ENCODE assay signal across 26 mouse cellular contexts in the genomic region with DNA sequence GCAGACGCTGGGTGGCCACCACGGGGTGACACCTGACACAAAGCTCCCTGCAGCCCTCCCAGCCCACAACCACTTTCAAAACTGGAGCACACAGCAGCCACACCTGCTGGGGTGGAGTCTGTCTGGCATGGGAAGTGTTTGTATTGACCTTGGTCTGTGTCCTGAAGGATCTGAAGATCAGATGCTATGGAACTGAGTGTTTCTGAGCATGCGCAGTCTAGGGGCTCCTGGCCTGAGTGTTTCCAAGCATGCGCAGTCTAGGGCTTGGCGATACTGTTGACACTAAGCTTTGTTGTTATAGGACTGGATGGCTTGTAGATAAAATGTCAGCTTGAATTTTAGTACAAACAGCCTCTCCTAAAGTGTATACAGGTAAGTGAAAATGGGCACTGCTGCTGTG.
"Had no signal": no experiment of that assay in that cellular context is flagged by ENCODE, and none has a peak within 500 bp of the region (broad histone marks: within the 10 kb centered on the region; RNA-seq: fewer than 3 reads in every experiment).

No protein-coding gene starts in this region.

- H3K9me3 ChIP-seq: embryonic facial prominence, embryonic 10.5 days; embryonic facial prominence, embryonic 12.5 days; embryonic facial prominence, embryonic 13.5 days; embryonic facial prominence, embryonic 15.5 days; forebrain, embryonic 10.5 days; forebrain, embryonic 12.5 days; forebrain, embryonic 13.5 days; forebrain, embryonic 15.5 days; heart, embryonic 10.5 days had no signal

- H3K4me2 ChIP-seq: embryonic facial prominence, embryonic 12.5 days; embryonic facial prominence, embryonic 13.5 days; embryonic facial prominence, embryonic 15.5 days; forebrain, embryonic 12.5 days; forebrain, embryonic 13.5 days; forebrain, embryonic 15.5 days; heart, embryonic 11.5 days; heart, embryonic 12.5 days had no signal

- H3K4me1 ChIP-seq: embryonic facial prominence, embryonic 10.5 days; embryonic facial prominence, embryonic 12.5 days; embryonic facial prominence, embryonic 13.5 days; embryonic facial prominence, embryonic 15.5 days; forebrain, embryonic 10.5 days; forebrain, embryonic 12.5 days; forebrain, embryonic 13.5 days; forebrain, embryonic 15.5 days; heart, embryonic 10.5 days; heart, embryonic 12.5 days had no signal

- H3K27me3 ChIP-seq: embryonic facial prominence, embryonic 12.5 days; embryonic facial prominence, embryonic 13.5 days; embryonic facial prominence, embryonic 15.5 days; forebrain, embryonic 12.5 days; forebrain, embryonic 13.5 days; forebrain, embryonic 15.5 days; heart, embryonic 12.5 days had no signal

- H3K36me3 ChIP-seq: embryonic facial prominence, embryonic 10.5 days; embryonic facial prominence, embryonic 12.5 days; embryonic facial prominence, embryonic 13.5 days; embryonic facial prominence, embryonic 15.5 days; forebrain, embryonic 10.5 days; forebrain, embryonic 12.5 days; forebrain, embryonic 15.5 days; heart, embryonic 10.5 days; heart, embryonic 12.5 days had no signal

- DNase-seq: cerebellum, postnatal 14 days; cerebellum, postnatal 25 days; cerebellum, postnatal 36 days; embryo, embryonic 11 days; forebrain, postnatal 0 days; gastrocnemius, adult 2 months; gastrocnemius, postnatal 10 days; gastrocnemius, postnatal 14 days; gastrocnemius, postnatal 25 days; gastrocnemius, postnatal 36 days; heart, adult 18-20 months; heart, adult 2 months had no signal

- H3K9ac ChIP-seq: embryonic facial prominence, embryonic 12.5 days; embryonic facial prominence, embryonic 13.5 days; embryonic facial prominence, embryonic 15.5 days; forebrain, embryonic 12.5 days; forebrain, embryonic 13.5 days; forebrain, embryonic 15.5 days; forebrain, postnatal 0 days; heart, embryonic 12.5 days had no signal

- H3K27ac ChIP-seq: embryonic facial prominence, embryonic 10.5 days; embryonic facial prominence, embryonic 12.5 days; embryonic facial prominence, embryonic 13.5 days; embryonic facial prominence, embryonic 15.5 days; forebrain, embryonic 10.5 days; forebrain, embryonic 12.5 days; forebrain, embryonic 13.5 days; forebrain, embryonic 15.5 days; gastrocnemius, adult 2 months; heart, adult 2 months; heart, embryonic 10.5 days had no signal

- ATAC-seq: forebrain, embryonic 13.5 days; forebrain, embryonic 14.5 days; forebrain, embryonic 15.5 days; forebrain, embryonic 16.5 days; forebrain, postnatal 0 days had no signal

- H3K4me3 ChIP-seq: embryonic facial prominence, embryonic 10.5 days; embryonic facial prominence, embryonic 12.5 days; embryonic facial prominence, embryonic 13.5 days; embryonic facial prominence, embryonic 15.5 days; erythroblast, embryonic 14.5 days; forebrain, embryonic 10.5 days; forebrain, embryonic 12.5 days; forebrain, embryonic 13.5 days; forebrain, embryonic 15.5 days; gastrocnemius, adult 2 months; heart, adult 2 months; heart, embryonic 10.5 days; heart, embryonic 12.5 days had no signal
